In genomic region chr1:125370779-125371178, GRCm38 (mm10) we compare ENCODE assay signal across 8 mouse cellular contexts.
A peak's percentile ranks its signal among the peaks of the same experiment; 100 is the strongest.
DNase-seq lines count a peak whose midpoint lies in the region; ATAC-seq lines count a peak whose summit lies in the region.

No protein-coding gene starts in this region.

- peak; percentile 52; the same call in 1 of the 2 replicates for ATAC-seq in erythroid progenitor cell, adult 5-6 weeks (replicated peaks; ENCODE audit: low FRiP score, poor library complexity, severe bottlenecking)

- peak; percentile 86 for DNase-seq in heart, adult 11 months
- no peak for DNase-seq in heart, postnatal 25 days (ENCODE audit: low spot score)
- DNase-seq in brain, embryonic 18.5 days (ENCODE audit: low read depth, low spot score): peak; percentile 30
- DNase-seq in heart, postnatal 4 days: peak; percentile 68
- DNase-seq in layer of hippocampus, adult 11-12 months (ENCODE audit: low spot score): peak; percentile 68
- DNase-seq in lung, postnatal 36 days: peak; percentile 82
- DNase-seq in retina, postnatal 1 day: peak; percentile 80

- intact Hi-C loops in heart, postnatal 25 days (cut with DNase I): loop anchor here (2.0 kb wide), 1 partner anchor 204 kb away; no protein-coding TSS in a partner anchor
